Mouse (Mus musculus) urinary bladder, postnatal 36 days (tissue): Measurements from ENCODE around the gene Efl1.
"Not testable (repeated sequence)": the region's sequence is repeated elsewhere in the genome, so short reads cannot be mapped to it uniquely, and the experiment has no call there.

Experiments
- DNase-seq, 2 experiments: peaks; one replicate each; pipeline ENCODE4 v3.0.0; 2022; ENCODE audit warnings: low spot score in 2 of 2, mixed read lengths in 1 of 2

The Efl1 gene

GRCm38 (mm10) chr7:82759091-82759490 lies 110.7 kb downstream of the Efl1 start:
- no peak for DNase-seq

- no peak for DNase-seq
Measured at GRCm38 (mm10) chr7:82764951-82765350, 116.5 kb downstream of the Efl1 start.

- no peak for DNase-seq
Measured at GRCm38 (mm10) chr7:82766623-82767022, 118.2 kb downstream of the Efl1 start.

GRCm38 (mm10) chr7:82770207-82770606 lies 121.8 kb downstream of the Efl1 start:
- DNase-seq, result no peak

GRCm38 (mm10) chr7:82770957-82771660 lies 122.7 kb downstream of the Efl1 start:
- not testable (repeated sequence) for DNase-seq

- DNase-seq, result not testable (repeated sequence)
Measured at GRCm38 (mm10) chr7:82771661-82772021, 123.2 kb downstream of the Efl1 start.

- no peak for DNase-seq
Measured at GRCm38 (mm10) chr7:82772481-82772880, 124.1 kb downstream of the Efl1 start.

- DNase-seq, result no peak
Measured at GRCm38 (mm10) chr7:82773150-82773549, 124.7 kb downstream of the Efl1 start.

GRCm38 (mm10) chr7:82773884-82774283 lies 125.5 kb downstream of the Efl1 start:
- no peak for DNase-seq

GRCm38 (mm10) chr7:82775090-82775489 lies 126.7 kb downstream of the Efl1 start:
- no peak for DNase-seq

- DNase-seq, result no peak
Measured at GRCm38 (mm10) chr7:82783071-82783470, 134.7 kb downstream of the Efl1 start.

- no peak for DNase-seq
Measured at GRCm38 (mm10) chr7:82783693-82784092, 135.3 kb downstream of the Efl1 start.

GRCm38 (mm10) chr7:82785335-82785934 lies 137.0 kb downstream of the Efl1 start:
- no peak for DNase-seq

GRCm38 (mm10) chr7:82785970-82786647 lies 137.7 kb downstream of the Efl1 start:
- peak in 1 of 2 experiments; percentile 40 for DNase-seq

GRCm38 (mm10) chr7:82792644-82793043 lies 144.2 kb downstream of the Efl1 start:
- no peak for DNase-seq

- DNase-seq, result no peak
Measured at GRCm38 (mm10) chr7:82793111-82793510, 144.7 kb downstream of the Efl1 start.

- no peak for DNase-seq
Measured at GRCm38 (mm10) chr7:82794542-82794941, 146.1 kb downstream of the Efl1 start.

GRCm38 (mm10) chr7:82802206-82802605 lies 153.8 kb downstream of the Efl1 start:
- DNase-seq, result no peak

GRCm38 (mm10) chr7:82808257-82808656 lies 159.8 kb downstream of the Efl1 start:
- DNase-seq, result no peak

- DNase-seq, result no peak
Measured at GRCm38 (mm10) chr7:82809126-82809525, 160.7 kb downstream of the Efl1 start.

GRCm38 (mm10) chr7:82810799-82811139 lies 162.4 kb downstream of the Efl1 start:
- DNase-seq, result no peak

- no peak for DNase-seq
Measured at GRCm38 (mm10) chr7:82811140-82811851, 162.9 kb downstream of the Efl1 start.
